Comparison of ENCODE assay signal across 8 mouse cellular contexts in genomic region chr4:70535711-70536311, GRCm38 (mm10). TPM values are rescaled to one million over a fixed set of nuclear protein-coding genes. Genes with fewer than 3 reads are reported as not detected.
DNase-seq lines count a peak whose midpoint lies in the region; ATAC-seq lines count a peak whose summit lies in the region.

No protein-coding gene starts in this region.

- peak overlapping the region; percentile 99 for H3K27ac ChIP-seq in hindbrain, embryonic 15.5 days (replicated peaks)
- H3K27ac ChIP-seq in midbrain, embryonic 13.5 days, result peak overlapping the region; percentile 100

- H3K4me2 ChIP-seq in hindbrain, embryonic 15.5 days, result peak overlapping the region; percentile 71
- peak overlapping the region; percentile 77 for H3K4me2 ChIP-seq in midbrain, embryonic 13.5 days (replicated peaks)

- peak overlapping the region; percentile 98 for H3K4me3 ChIP-seq in hindbrain, embryonic 15.5 days
- H3K4me3 ChIP-seq in midbrain, embryonic 13.5 days (replicated peaks), result peak overlapping the region; percentile 94

- peaks cover 38% of the 10 kb centered on the region for H3K4me1 ChIP-seq in hindbrain, embryonic 15.5 days (replicated peaks)
- H3K4me1 ChIP-seq in midbrain, embryonic 13.5 days (replicated peaks), result peaks cover 37% of the 10 kb centered on the region

- no peaks in the 10 kb centered on the region for H3K36me3 ChIP-seq in hindbrain, embryonic 15.5 days
- H3K36me3 ChIP-seq in midbrain, embryonic 13.5 days, result no peaks in the 10 kb centered on the region

- H3K27me3 ChIP-seq in hindbrain, embryonic 15.5 days, result no peaks in the 10 kb centered on the region
- H3K27me3 ChIP-seq in midbrain, embryonic 13.5 days, result no peaks in the 10 kb centered on the region

- DNase-seq in ovary, postnatal 10 days (ENCODE audit: low spot score), result peak; percentile 16
- no peak for DNase-seq in ovary, adult 18-20 months (ENCODE audit: low spot score)
- peak; percentile 68 to 71 for DNase-seq in cerebellum, postnatal 10 days
- peak; percentile 50 for DNase-seq in gastrocnemius, postnatal 10 days
- DNase-seq in liver, result peak; percentile 10
- peak; percentile 66 for DNase-seq in urinary bladder, postnatal 14 days (ENCODE audit: low spot score)

- ATAC-seq in hindbrain, embryonic 15.5 days (ENCODE audit: low FRiP score, low read depth), result no peak
- ATAC-seq in midbrain, embryonic 13.5 days, result peak; percentile 4; the same call in 1 of the 2 replicates

- no peaks in the 10 kb centered on the region for H3K9me3 ChIP-seq in hindbrain, embryonic 15.5 days
- no peaks in the 10 kb centered on the region for H3K9me3 ChIP-seq in midbrain, embryonic 13.5 days

- peak overlapping the region; percentile 90 for H3K9ac ChIP-seq in hindbrain, embryonic 15.5 days
- peak overlapping the region; percentile 97 for H3K9ac ChIP-seq in midbrain, embryonic 13.5 days (replicated peaks)

- 6% methylated on average over 7 of the region's 7 CpGs for WGBS in hindbrain, embryonic 15.5 days
- WGBS in midbrain, embryonic 13.5 days, result 7% methylated on average over 7 of the region's 7 CpGs

RNA-seq across cellular contexts. Expression of gene Megf9, which starts 1.0 kb away (rescaled TPM):
- total RNA-seq in gastrocnemius, postnatal 10 days (2021), result 10 to 100 TPM; 10.7 to 12.8 TPM
- polyA plus RNA-seq in hindbrain, embryonic 15.5 days (2015; fragmentation: Nextera tagmentation; extraction: Ambion mirVana), result 28.5 and 32.0 TPM in 2 replicates
- polyA plus RNA-seq in midbrain, embryonic 13.5 days (2015; fragmentation: Nextera tagmentation; extraction: Ambion mirVana), result 28.0 and 31.0 TPM in 2 replicates
